Mouse (Mus musculus): ENCODE measurements around the gene Commd6. TPM values are rescaled to one million over a fixed set of nuclear protein-coding genes. Genes with fewer than 3 reads are reported as not detected.
"Not testable (repeated sequence)": the region's sequence is repeated elsewhere in the genome, so short reads cannot be mapped to it uniquely, and the experiment has no call there.

Commd6 gene
- polyA plus RNA-seq, 1 experiment from 2014 or later: 106 TPM

DNA sequence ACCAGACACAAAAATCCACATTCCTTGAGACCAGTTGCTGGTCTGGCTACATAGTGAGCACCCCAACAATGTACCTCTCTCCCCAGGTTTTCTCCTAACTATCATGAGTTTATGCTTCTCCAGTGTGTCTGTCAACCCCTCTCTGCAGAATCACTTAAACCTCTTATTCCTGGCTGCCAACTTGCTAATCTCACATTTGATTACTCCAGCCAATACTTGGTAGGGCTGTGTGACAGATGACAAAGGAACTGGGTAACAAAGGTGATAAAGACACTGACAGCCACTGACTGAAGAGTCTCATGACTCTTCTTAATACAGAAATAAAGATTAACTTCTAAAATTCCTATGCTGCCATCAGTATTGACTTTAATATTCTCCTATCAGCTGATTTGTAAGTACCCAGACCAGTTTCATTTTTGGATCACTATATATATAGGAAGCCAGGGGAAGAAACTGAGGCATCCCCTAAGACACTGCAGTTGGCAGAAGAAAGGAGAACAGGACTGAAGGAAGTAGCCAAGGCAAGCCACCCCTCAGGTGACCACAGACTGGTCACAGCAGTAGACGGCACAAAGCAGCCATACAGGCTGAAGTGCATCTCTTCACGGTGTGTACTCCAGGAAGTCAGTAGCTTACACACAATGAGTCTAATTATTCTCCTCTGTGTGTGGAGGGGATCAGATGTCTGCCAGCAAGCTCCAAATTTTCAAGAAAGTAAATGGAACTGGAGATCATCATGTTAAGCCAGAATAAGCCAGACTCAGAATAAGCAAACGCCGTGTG lies 52.1 kb downstream of the Commd6 start:
- 70% methylated on average over 2 of the region's 4 CpGs for WGBS

DNA sequence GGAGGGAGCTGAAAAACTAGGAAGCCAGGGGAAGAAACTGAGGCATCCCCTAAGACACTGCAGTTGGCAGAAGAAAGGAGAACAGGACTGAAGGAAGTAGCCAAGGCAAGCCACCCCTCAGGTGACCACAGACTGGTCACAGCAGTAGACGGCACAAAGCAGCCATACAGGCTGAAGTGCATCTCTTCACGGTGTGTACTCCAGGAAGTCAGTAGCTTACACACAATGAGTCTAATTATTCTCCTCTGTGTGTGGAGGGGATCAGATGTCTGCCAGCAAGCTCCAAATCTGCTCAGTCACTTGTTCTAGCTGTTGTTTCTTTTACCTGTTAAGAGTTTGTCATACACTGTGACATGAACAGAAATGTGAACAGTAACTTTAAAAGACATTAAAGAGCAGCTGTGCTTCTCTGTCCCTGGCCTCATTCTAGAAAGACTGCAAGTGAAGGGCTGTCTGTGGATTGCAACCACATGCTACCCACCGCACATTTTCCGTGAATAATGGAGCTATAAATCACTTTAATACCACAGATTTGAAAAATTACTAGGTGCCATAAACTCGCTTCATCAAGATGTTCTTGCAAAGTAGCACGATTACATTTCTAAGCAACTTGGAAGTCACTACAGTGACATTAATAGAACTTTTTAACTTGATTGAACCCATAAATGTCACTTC lies 53.0 kb downstream of the Commd6 start:
- WGBS: 60% methylated on average over 4 of the region's 6 CpGs
- H3K4me2 ChIP-seq (ENCODE audit: low read length); H3K27ac ChIP-seq (ENCODE audit: low read depth); H3K36me3 ChIP-seq (ENCODE audit: control insufficient read depth, insufficient read depth, low read length); DNase-seq (ENCODE audit: low spot score); H3K27me3 ChIP-seq (replicated peaks; ENCODE audit: control insufficient read depth, insufficient read depth, low read length); H3K4me1 ChIP-seq (replicated peaks; ENCODE audit: control insufficient read depth, insufficient read depth, low read length); H3K4me3 ChIP-seq (ENCODE audit: low read depth, low read length); H3K9me3 ChIP-seq (ENCODE audit: control insufficient read depth, low read length); ATAC-seq (replicated peaks; ENCODE audit: low FRiP score, low TSS enrichment, low read depth); H3K9ac ChIP-seq (ENCODE audit: low read length): not testable (repeated sequence)

More for the DNA sequence above, 52.1 kb downstream of the Commd6 start:
- not testable (repeated sequence) for H3K27ac ChIP-seq (ENCODE audit: low read depth); H3K9me3 ChIP-seq (ENCODE audit: control insufficient read depth, low read length); ATAC-seq (replicated peaks; ENCODE audit: low FRiP score, low TSS enrichment, low read depth); H3K27me3 ChIP-seq (replicated peaks; ENCODE audit: control insufficient read depth, insufficient read depth, low read length); DNase-seq (ENCODE audit: low spot score); H3K36me3 ChIP-seq (ENCODE audit: control insufficient read depth, insufficient read depth, low read length); H3K4me2 ChIP-seq (ENCODE audit: low read length); H3K4me1 ChIP-seq (replicated peaks; ENCODE audit: control insufficient read depth, insufficient read depth, low read length); H3K4me3 ChIP-seq (ENCODE audit: low read depth, low read length); H3K9ac ChIP-seq (ENCODE audit: low read length)

DNA sequence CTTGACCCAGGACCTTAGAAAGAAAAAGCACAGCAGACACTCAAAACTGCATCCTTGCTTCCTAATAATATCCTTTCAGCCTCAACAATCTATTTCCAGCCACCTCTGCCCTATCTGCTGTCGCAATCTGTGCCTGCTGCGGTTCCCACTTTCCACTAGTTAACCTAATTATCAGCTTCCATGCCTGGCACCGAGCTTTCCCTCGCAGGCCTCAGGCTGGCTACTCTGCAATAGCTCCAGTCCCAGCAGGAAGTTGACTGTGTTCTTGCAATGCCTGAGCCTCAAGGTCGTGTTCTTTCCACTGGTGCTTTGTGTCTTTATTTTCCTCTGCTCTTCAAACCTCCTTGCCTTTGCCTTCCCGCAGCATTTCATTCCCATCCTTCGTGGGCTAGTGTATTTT lies 54.4 kb downstream of the Commd6 start:
- no peaks in the 10 kb centered on the region for H3K4me1 ChIP-seq (replicated peaks; ENCODE audit: control insufficient read depth, insufficient read depth, low read length)
- no peak overlapping the region for H3K9ac ChIP-seq (ENCODE audit: low read length)
- DNase-seq (ENCODE audit: low spot score) (no peak), ATAC-seq (replicated peaks; ENCODE audit: low FRiP score, low TSS enrichment, low read depth) (no peak)
- no peak overlapping the region for H3K4me2 ChIP-seq (ENCODE audit: low read length)
- no peaks in the 10 kb centered on the region for H3K27me3 ChIP-seq (replicated peaks; ENCODE audit: control insufficient read depth, insufficient read depth, low read length)
- 75% methylated on average over 7 of the region's 7 CpGs for WGBS
- H3K9me3 ChIP-seq (ENCODE audit: control insufficient read depth, low read length): no peaks in the 10 kb centered on the region
- H3K36me3 ChIP-seq (ENCODE audit: control insufficient read depth, insufficient read depth, low read length): no peaks in the 10 kb centered on the region
- no peak overlapping the region for H3K4me3 ChIP-seq (ENCODE audit: low read depth, low read length)
- H3K27ac ChIP-seq (ENCODE audit: low read depth): no peak overlapping the region

Other genes with a start within 250 kb of the Commd6 start
- 7.3 and 7.5 TPM in 2 replicates for gene Tbc1d4, start 31.5 kb downstream of the Commd6 start, polyA plus RNA-seq (2014; fragmentation: Nextera tagmentation; extraction: Ambion mirVana)
- 145 and 154 TPM in 2 replicates for gene Uchl3, start 13.3 kb upstream of the Commd6 start, polyA plus RNA-seq (2014; fragmentation: Nextera tagmentation; extraction: Ambion mirVana)
- 0.65 and 0.97 TPM in 2 replicates for gene Gm9922, start 89.1 kb upstream of the Commd6 start, polyA plus RNA-seq (2014; fragmentation: Nextera tagmentation; extraction: Ambion mirVana)
- 17.9 and 18.7 TPM in 2 replicates for gene Lmo7, start 89.3 kb upstream of the Commd6 start, polyA plus RNA-seq (2014; fragmentation: Nextera tagmentation; extraction: Ambion mirVana)

Measured in intestine, embryonic 14.5 days (tissue).